Mouse (Mus musculus) thymus, adult 2 months (tissue): ENCODE data around the gene Padi4. TPM values are rescaled to one million over a fixed set of nuclear protein-coding genes. Genes with fewer than 3 reads are reported as not detected.
A peak's percentile ranks its signal among the peaks of the same experiment; 100 is the strongest.

Experiments used
- DNase-seq: peaks from one replicate; pipeline ENCODE4 v3.0.0; 2021
- H3K27ac ChIP-seq: fragments of 200-500 bp; 2 replicates; pipeline ENCODE4 v1.5.1; 2012; ENCODE audit warnings: low read length, control low read depth; ENCODE audit not compliant: control insufficient read depth, insufficient read depth
- H3K27me3 ChIP-seq: fragments of 200-500 bp; 2 replicates; pipeline ENCODE4 v1.6.1; 2012; ENCODE audit warnings: mild to moderate bottlenecking, low read length, moderate library complexity, mixed read lengths; ENCODE audit not compliant: control insufficient read depth, insufficient read depth
- H3K36me3 ChIP-seq: fragments of 200-500 bp; 2 replicates; pipeline ENCODE4 v1.6.1; 2012; ENCODE audit warnings: mild to moderate bottlenecking, low read length, moderate library complexity; ENCODE audit not compliant: control insufficient read depth, insufficient read depth
- H3K4me1 ChIP-seq: fragments of 200-500 bp; replicated peaks from 2 replicates; pipeline ENCODE4 v1.6.1; 2012; ENCODE audit warnings: low read length; ENCODE audit not compliant: control insufficient read depth, insufficient read depth
- H3K4me3 ChIP-seq: fragments of 200-500 bp; 2 replicates; pipeline ENCODE4 v1.5.1; 2012; ENCODE audit warnings: mild to moderate bottlenecking, low read length, control low read depth, moderate library complexity; ENCODE audit not compliant: control insufficient read depth, insufficient read depth
- CTCF ChIP-seq: fragments of 200-500 bp; IDR thresholded peaks from 2 replicates; pipeline ENCODE4 v1.5.1; 2012; ENCODE audit warnings: mild to moderate bottlenecking, control low read depth, low read length, moderate library complexity, borderline replicate concordance; ENCODE audit not compliant: control insufficient read depth, poor library complexity, insufficient read depth; ENCODE audit errors: extremely low read depth
- POLR2A ChIP-seq: fragments of 200-500 bp; IDR thresholded peaks from 2 replicates; pipeline ENCODE4 v1.6.1; 2012; ENCODE audit warnings: mild to moderate bottlenecking, low read length, control low read depth, moderate library complexity; ENCODE audit not compliant: control insufficient read depth, poor library complexity, insufficient read depth; ENCODE audit errors: extremely low read depth
- WGBS: fragments of 180-500 bp; shearing (Covaris S2); methylation state at CpG from one replicate; pipeline ENCODE4 v1.1.7; 2018; 5-methylcytosine and 5-hydroxymethylcytosine counted together
- polyA plus RNA-seq: library from polyadenylated mRNA; depleted of rRNA; stranded (reverse); fragments of >200 nt; gene quantifications from 2 replicates; pipeline ENCODE4 v1.2.3, GENCODE M21; 2012

Padi4 gene
- polyA plus RNA-seq, 1 experiment, result 21.0 TPM

DNA sequence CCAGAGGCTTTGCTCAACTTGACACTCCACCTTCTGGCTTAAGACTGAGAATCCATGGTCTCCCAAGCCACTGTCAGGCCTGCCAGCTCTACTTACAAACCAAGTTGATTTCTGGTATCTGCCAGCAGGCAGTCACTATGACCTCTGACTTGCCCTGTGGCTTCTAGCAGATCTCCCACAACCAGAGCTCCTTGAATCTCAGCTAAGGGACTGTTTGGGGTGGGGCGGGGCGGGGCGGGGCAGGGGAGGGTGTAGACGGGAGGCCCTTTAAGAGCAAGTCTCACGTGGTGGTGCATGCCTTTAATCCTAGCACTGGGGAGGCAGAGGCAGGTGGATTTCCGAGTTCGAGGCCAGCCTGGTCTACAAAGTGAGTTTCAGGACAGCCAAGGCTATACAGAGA lies 41.2 kb downstream of the Padi4 start:
- no peak overlapping the region for H3K27ac ChIP-seq
- TF ChIP-seq CTCF (no peak), POLR2A (no peak)
- H3K36me3 ChIP-seq, result no peaks in the 10 kb centered on the region
- no peaks in the 10 kb centered on the region for H3K27me3 ChIP-seq
- H3K4me3 ChIP-seq, result no peak overlapping the region
- no peak for DNase-seq
- no peaks in the 10 kb centered on the region for H3K4me1 ChIP-seq
- WGBS, result 84% methylated on average over 7 of the region's 7 CpGs

DNA sequence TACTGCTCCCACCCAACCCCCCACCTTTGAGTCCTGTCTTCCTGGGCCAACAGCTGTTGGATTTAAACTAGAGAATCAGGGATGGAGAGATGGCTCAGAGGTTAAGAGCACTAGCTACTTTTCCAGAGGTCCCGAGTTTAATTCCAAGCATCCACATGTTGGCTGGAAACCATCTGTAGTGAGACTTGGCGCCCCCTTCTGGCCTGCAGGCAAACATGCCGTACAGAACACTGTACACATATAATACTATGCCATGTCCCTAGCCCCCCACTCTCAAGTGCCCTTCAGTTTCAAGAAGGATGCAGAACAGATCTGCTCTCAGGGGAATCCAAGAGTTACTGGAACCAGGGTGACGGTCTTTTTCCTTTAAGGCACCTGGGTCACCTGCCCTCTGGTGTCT lies 42.4 kb downstream of the Padi4 start:
- H3K4me3 ChIP-seq, result no peak overlapping the region
- no peaks in the 10 kb centered on the region for H3K36me3 ChIP-seq
- TF ChIP-seq CTCF (0 out of 2 replicates have a peak, but pooled peaks have one; percentile 8), POLR2A (no peak)
- H3K27ac ChIP-seq, result no peak overlapping the region
- no peaks in the 10 kb centered on the region for H3K4me1 ChIP-seq
- no peaks in the 10 kb centered on the region for H3K27me3 ChIP-seq
- DNase-seq, result no peak
- 82% methylated on average over 4 of the region's 4 CpGs for WGBS

DNA sequence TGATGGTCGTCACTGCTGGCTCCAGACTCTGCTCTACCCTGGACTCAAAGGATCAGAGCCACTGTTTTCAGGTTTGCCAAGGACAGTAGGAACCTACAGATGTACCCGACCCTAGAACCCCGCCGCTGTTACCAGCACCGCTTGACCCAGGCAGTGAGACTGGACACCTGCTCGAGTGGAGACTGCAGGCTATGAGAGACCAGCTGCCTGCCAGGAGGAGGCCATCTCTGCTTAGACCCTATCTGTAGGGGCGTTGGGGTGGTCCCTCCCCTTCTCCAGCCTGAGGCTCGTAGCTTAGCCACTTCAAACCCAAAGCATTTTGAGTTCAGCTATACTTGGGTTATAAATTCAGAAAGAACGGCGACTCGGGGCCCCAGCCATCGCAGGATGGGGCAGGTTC lies 47.1 kb downstream of the Padi4 start:
- H3K36me3 ChIP-seq, result peaks cover 15% of the 10 kb centered on the region
- H3K4me3 ChIP-seq, result no peak overlapping the region
- no peak overlapping the region for H3K27ac ChIP-seq
- no peaks in the 10 kb centered on the region for H3K4me1 ChIP-seq
- WGBS, result 96% methylated on average over 12 of the region's 12 CpGs
- no peaks in the 10 kb centered on the region for H3K27me3 ChIP-seq
- DNase-seq, result no peak
- TF ChIP-seq POLR2A (no peak), CTCF (no peak)

DNA sequence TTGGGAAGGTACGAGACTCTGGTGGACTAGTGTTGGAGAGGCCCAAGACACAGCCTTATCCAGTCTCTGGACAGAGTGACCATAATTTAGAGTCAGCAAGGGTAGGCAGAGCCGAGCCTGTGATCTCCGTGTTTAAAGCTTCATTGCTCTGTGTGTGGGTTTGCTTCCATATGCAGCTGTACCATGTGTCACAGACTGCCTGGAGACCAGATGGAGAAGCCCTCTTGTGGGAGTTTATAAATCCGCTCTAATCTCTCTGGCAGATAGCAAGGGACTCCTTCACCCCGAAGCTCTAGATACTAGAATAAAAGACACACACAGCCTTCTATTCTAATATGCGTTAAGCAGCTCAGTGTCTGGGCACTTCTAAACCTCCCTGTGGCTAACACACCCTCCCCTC lies 49.3 kb downstream of the Padi4 start:
- H3K27me3 ChIP-seq, result no peaks in the 10 kb centered on the region
- TF ChIP-seq POLR2A (no peak), CTCF (no peak)
- H3K27ac ChIP-seq, result no peak overlapping the region
- no peak for DNase-seq
- H3K4me1 ChIP-seq, result no peaks in the 10 kb centered on the region
- 96% methylated on average over 6 of the region's 6 CpGs for WGBS
- no peak overlapping the region for H3K4me3 ChIP-seq
- peaks cover 36% of the 10 kb centered on the region for H3K36me3 ChIP-seq

DNA sequence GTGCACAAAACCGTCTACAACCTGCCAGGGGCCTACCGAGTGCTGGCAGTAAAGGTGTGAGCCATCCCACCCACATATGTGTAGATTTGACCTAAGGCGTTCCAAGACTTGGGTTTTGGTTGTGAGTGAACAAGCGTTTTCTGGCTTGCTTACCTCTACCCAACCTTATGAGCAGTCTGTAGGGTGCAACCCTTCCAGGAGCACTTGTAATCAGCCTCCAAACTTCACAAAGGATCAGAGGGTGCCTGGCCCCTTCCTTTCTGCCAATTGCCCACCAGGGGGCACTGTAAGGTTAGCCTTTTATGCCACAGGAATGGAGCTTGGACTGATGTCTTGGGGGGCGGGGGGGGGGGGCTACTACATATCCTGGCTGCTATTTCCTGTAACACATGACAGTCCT lies 50.2 kb downstream of the Padi4 start:
- TF ChIP-seq CTCF, result peak; percentile 63; the same call in 1 of the 2 replicates
- no peak for TF ChIP-seq POLR2A
- peaks cover 45% of the 10 kb centered on the region for H3K36me3 ChIP-seq
- DNase-seq, result peak; percentile 32
- 74% methylated on average over 5 of the region's 5 CpGs for whole genome bisulfite sequencing
- no peaks in the 10 kb centered on the region for H3K4me1 ChIP-seq
- no peak overlapping the region for H3K27ac ChIP-seq
- no peaks in the 10 kb centered on the region for H3K27me3 ChIP-seq
- H3K4me3 ChIP-seq, result no peak overlapping the region

DNA sequence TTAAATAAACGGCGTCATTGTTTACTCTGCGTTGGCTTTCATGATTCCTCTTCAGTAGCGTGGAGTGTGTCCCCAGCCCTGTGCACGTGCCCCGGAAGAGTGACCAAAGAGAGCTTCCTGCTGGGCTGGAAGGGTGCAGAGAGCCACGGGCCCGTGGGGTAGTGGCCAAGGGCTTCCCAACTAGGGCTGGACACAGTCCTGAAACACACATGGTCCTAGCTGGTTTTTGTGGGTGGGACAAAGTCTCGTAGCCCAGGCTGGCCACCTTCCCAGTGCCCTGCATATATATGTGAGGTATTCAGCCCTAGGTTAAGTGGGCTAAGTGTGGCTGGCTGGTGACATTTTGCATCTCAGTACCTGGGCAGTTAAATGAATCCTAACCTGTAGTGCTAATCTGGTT lies 50.8 kb downstream of the Padi4 start:
- 95% methylated on average over 9 of the region's 9 CpGs for WGBS
- peaks cover 51% of the 10 kb centered on the region for H3K36me3 ChIP-seq
- no peaks in the 10 kb centered on the region for H3K4me1 ChIP-seq
- no peak for DNase-seq
- H3K4me3 ChIP-seq, result no peak overlapping the region
- no peak overlapping the region for H3K27ac ChIP-seq
- TF ChIP-seq CTCF, result no peak
- no peaks in the 10 kb centered on the region for H3K27me3 ChIP-seq

DNA sequence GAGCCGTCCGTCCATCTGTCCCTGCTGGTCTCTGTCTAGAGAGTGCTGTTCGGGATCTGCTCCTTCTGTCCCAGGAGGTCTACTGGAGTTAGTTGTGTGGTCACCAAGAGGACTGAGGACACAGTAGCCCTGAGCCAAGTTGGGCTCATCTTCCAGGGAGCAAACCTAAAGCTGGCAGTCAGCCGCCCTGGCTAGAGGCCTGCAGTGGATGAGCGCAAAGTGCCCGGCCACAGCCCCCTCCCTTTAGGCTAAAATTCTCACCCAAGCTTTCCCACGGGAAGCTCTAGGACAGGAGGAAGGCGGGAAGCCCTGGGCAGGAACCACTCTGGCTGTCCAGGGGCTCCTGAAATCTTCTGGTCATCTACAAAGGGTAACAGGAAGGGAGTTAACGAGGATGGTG lies 51.3 kb downstream of the Padi4 start:
- no peaks in the 10 kb centered on the region for H3K4me1 ChIP-seq
- TF ChIP-seq CTCF (no peak), POLR2A (no peak)
- H3K27ac ChIP-seq, result no peak overlapping the region
- 95% methylated on average over 9 of the region's 9 CpGs for WGBS
- no peaks in the 10 kb centered on the region for H3K27me3 ChIP-seq
- no peak for DNase-seq
- H3K36me3 ChIP-seq, result peaks cover 56% of the 10 kb centered on the region
- no peak overlapping the region for H3K4me3 ChIP-seq
